Mouse (Mus musculus): ENCODE data around the gene Prss2. TPM values are rescaled to one million over a fixed set of nuclear protein-coding genes. Genes with fewer than 3 reads are reported as not detected.
"Not testable (repeated sequence)": the region's sequence is repeated elsewhere in the genome, so short reads cannot be mapped to it uniquely, and the experiment has no call there.

Gene Prss2
- polyA plus RNA-seq, 1 experiment from 2014 or later: not detected

- not testable (repeated sequence) for H3K4me1 ChIP-seq (replicated peaks; ENCODE audit: control insufficient read depth, insufficient read depth, low read length); DNase-seq (ENCODE audit: low spot score); H3K36me3 ChIP-seq (replicated peaks; ENCODE audit: control insufficient read depth, insufficient read depth); H3K9me3 ChIP-seq (ENCODE audit: control insufficient read depth, low read length); H3K27ac ChIP-seq; H3K27me3 ChIP-seq (ENCODE audit: control insufficient read depth, insufficient read depth, low read length)
- ATAC-seq (ENCODE audit: low FRiP score): peak; percentile 75; the same call in 1 of the 2 replicates
- peak overlapping the region; percentile 8; the same call in 1 of the 2 replicates for H3K9ac ChIP-seq
- 54% methylated on average over 4 of the region's 23 CpGs for WGBS
- peak overlapping the region; percentile 45 for H3K4me2 ChIP-seq (replicated peaks)
- H3K4me3 ChIP-seq (replicated peaks; ENCODE audit: low read length): peak overlapping the region; percentile 27
Measured at GRCm38 (mm10) chr6:41563104-41563951, 41.7 kb downstream of the Prss2 start.

GRCm38 (mm10) chr6:41565261-41565660 lies 43.7 kb downstream of the Prss2 start:
- no peak for DNase-seq (ENCODE audit: low spot score)
- ATAC-seq (ENCODE audit: low FRiP score): no peak
- no peak overlapping the region for H3K4me2 ChIP-seq (replicated peaks)
- H3K27me3 ChIP-seq (ENCODE audit: control insufficient read depth, insufficient read depth, low read length): no peaks in the 10 kb centered on the region
- no peak overlapping the region for H3K27ac ChIP-seq
- H3K9ac ChIP-seq: no peak overlapping the region
- no peak overlapping the region for H3K4me3 ChIP-seq (replicated peaks; ENCODE audit: low read length)
- no peaks in the 10 kb centered on the region for H3K9me3 ChIP-seq (ENCODE audit: control insufficient read depth, low read length)
- WGBS: 50% methylated on average over 1 of the region's 1 CpGs
- no peaks in the 10 kb centered on the region for H3K36me3 ChIP-seq (replicated peaks; ENCODE audit: control insufficient read depth, insufficient read depth)
- H3K4me1 ChIP-seq (replicated peaks; ENCODE audit: control insufficient read depth, insufficient read depth, low read length): no peaks in the 10 kb centered on the region

GRCm38 (mm10) chr6:41566965-41567364 lies 45.4 kb downstream of the Prss2 start:
- H3K36me3 ChIP-seq (replicated peaks; ENCODE audit: control insufficient read depth, insufficient read depth): no peaks in the 10 kb centered on the region
- no peak overlapping the region for H3K4me3 ChIP-seq (replicated peaks; ENCODE audit: low read length)
- H3K9ac ChIP-seq: no peak overlapping the region
- no peak overlapping the region for H3K27ac ChIP-seq
- whole genome bisulfite sequencing: 93% methylated on average over 4 of the region's 4 CpGs
- ATAC-seq (ENCODE audit: low FRiP score): no peak
- no peaks in the 10 kb centered on the region for H3K4me1 ChIP-seq (replicated peaks; ENCODE audit: control insufficient read depth, insufficient read depth, low read length)
- no peak for DNase-seq (ENCODE audit: low spot score)
- H3K27me3 ChIP-seq (ENCODE audit: control insufficient read depth, insufficient read depth, low read length): no peaks in the 10 kb centered on the region
- no peak overlapping the region for H3K4me2 ChIP-seq (replicated peaks)
- no peaks in the 10 kb centered on the region for H3K9me3 ChIP-seq (ENCODE audit: control insufficient read depth, low read length)

GRCm38 (mm10) chr6:41569078-41569477 lies 47.5 kb downstream of the Prss2 start:
- 76% methylated on average over 3 of the region's 3 CpGs for WGBS
- no peaks in the 10 kb centered on the region for H3K36me3 ChIP-seq (replicated peaks; ENCODE audit: control insufficient read depth, insufficient read depth)
- H3K4me2 ChIP-seq (replicated peaks): no peak overlapping the region
- no peaks in the 10 kb centered on the region for H3K4me1 ChIP-seq (replicated peaks; ENCODE audit: control insufficient read depth, insufficient read depth, low read length)
- no peak for DNase-seq (ENCODE audit: low spot score)
- H3K9ac ChIP-seq: no peak overlapping the region
- no peak overlapping the region for H3K4me3 ChIP-seq (replicated peaks; ENCODE audit: low read length)
- no peak overlapping the region for H3K27ac ChIP-seq
- ATAC-seq (ENCODE audit: low FRiP score): no peak
- no peaks in the 10 kb centered on the region for H3K9me3 ChIP-seq (ENCODE audit: control insufficient read depth, low read length)
- H3K27me3 ChIP-seq (ENCODE audit: control insufficient read depth, insufficient read depth, low read length): no peaks in the 10 kb centered on the region

Other genes starting within 250 kb of the Prss2 start
- gene Try4, start 219.5 kb upstream of the Prss2 start, polyA plus RNA-seq (2014; fragmentation: Nextera tagmentation; extraction: Ambion mirVana): not detected in 2 replicates
- 0.27 TPM in 1 of 2 replicates, not detected in the other for gene Try5, start 204.9 kb upstream of the Prss2 start, polyA plus RNA-seq (2014; fragmentation: Nextera tagmentation; extraction: Ambion mirVana)
- gene Try10, start 167.7 kb upstream of the Prss2 start, polyA plus RNA-seq (2014; fragmentation: Nextera tagmentation; extraction: Ambion mirVana): not detected in 2 replicates
- gene Prss3, start 144.1 kb upstream of the Prss2 start, polyA plus RNA-seq (2014; fragmentation: Nextera tagmentation; extraction: Ambion mirVana): not detected in 2 replicates
- not detected in 2 replicates for gene Gm5771, start 129.4 kb upstream of the Prss2 start, polyA plus RNA-seq (2014; fragmentation: Nextera tagmentation; extraction: Ambion mirVana)
- gene Gm10334, start 75.6 kb upstream of the Prss2 start, polyA plus RNA-seq (2014; fragmentation: Nextera tagmentation; extraction: Ambion mirVana): not detected in 2 replicates
- not detected in 2 replicates for gene Prss1, start 62.9 kb upstream of the Prss2 start, polyA plus RNA-seq (2014; fragmentation: Nextera tagmentation; extraction: Ambion mirVana)
- 33.5 and 41.7 TPM in 2 replicates for gene Ephb6, start 83.7 kb downstream of the Prss2 start, polyA plus RNA-seq (2014; fragmentation: Nextera tagmentation; extraction: Ambion mirVana)
- 0.92 and 1.4 TPM in 2 replicates for gene Trpv6, start 114.6 kb downstream of the Prss2 start, polyA plus RNA-seq (2014; fragmentation: Nextera tagmentation; extraction: Ambion mirVana)
- gene Trpv5, start 159.0 kb downstream of the Prss2 start, polyA plus RNA-seq (2014; fragmentation: Nextera tagmentation; extraction: Ambion mirVana): not detected in 2 replicates
- not detected in 2 replicates for gene Llcfc1, start 162.6 kb downstream of the Prss2 start, polyA plus RNA-seq (2014; fragmentation: Nextera tagmentation; extraction: Ambion mirVana)
- gene Kel, start 182.6 kb downstream of the Prss2 start, polyA plus RNA-seq (2014; fragmentation: Nextera tagmentation; extraction: Ambion mirVana): 0.23 and 0.39 TPM in 2 replicates

All from hindbrain, embryonic 14.5 days (tissue).